Comparison of ENCODE assay signal across 8 mouse cellular contexts in the genomic region with DNA sequence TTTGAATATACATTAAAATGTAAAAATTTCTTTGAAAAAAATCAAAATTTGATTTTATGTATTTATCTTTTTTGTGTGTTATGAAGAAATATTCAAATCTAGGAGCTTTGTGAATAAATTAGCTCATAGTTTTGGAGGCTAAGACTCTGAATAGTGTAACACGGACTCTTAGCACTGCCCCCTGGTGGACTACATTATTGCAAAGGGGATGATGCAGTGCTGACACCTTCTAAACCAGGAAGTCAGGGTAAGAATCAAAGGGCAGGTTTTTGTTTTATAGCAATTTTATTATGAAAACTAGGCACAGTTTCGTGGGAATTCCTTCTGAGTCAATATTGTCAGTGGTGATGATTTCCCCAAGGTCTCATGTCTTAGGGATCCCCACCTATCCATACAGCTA.
DNase-seq lines count a peak whose midpoint lies in the region; ATAC-seq and TF ChIP-seq lines count a peak whose summit lies in the region.
"Had no signal": no experiment of that assay in that cellular context is flagged by ENCODE, and none has a peak within 500 bp of the region (broad histone marks: within the 10 kb centered on the region; RNA-seq: fewer than 3 reads in every experiment).

No protein-coding gene starts in this region.

- H3K4me1 ChIP-seq in intestine, postnatal 0 days (replicated peaks; ENCODE audit: control insufficient read depth, insufficient read depth, low read length), result no peaks in the 10 kb centered on the region
- H3K4me1 ChIP-seq in intestine, embryonic 15.5 days (replicated peaks), result no peaks in the 10 kb centered on the region
- H3K4me1 ChIP-seq: liver, embryonic 15.5 days had no signal

- H3K27ac ChIP-seq in intestine, postnatal 0 days (ENCODE audit: low read depth, low read length), result no peak overlapping the region
- H3K27ac ChIP-seq in intestine, embryonic 15.5 days, result no peak overlapping the region
- H3K27ac ChIP-seq: liver, embryonic 15.5 days had no signal

- ATAC-seq in intestine, postnatal 0 days, result no peak
- ATAC-seq in intestine, embryonic 15.5 days, result no peak

- no peak overlapping the region for H3K4me3 ChIP-seq in intestine, postnatal 0 days (ENCODE audit: low read depth, low read length)
- H3K4me3 ChIP-seq in intestine, embryonic 15.5 days (replicated peaks), result no peak overlapping the region
- H3K4me3 ChIP-seq: liver, embryonic 15.5 days had no signal

- H3K4me2 ChIP-seq in intestine, postnatal 0 days (replicated peaks; ENCODE audit: low read depth), result no peak overlapping the region
- no peak overlapping the region for H3K4me2 ChIP-seq in intestine, embryonic 15.5 days (replicated peaks)
- H3K4me2 ChIP-seq: liver, embryonic 15.5 days had no signal

- WGBS in intestine, postnatal 0 days, result 61% methylated on average over 2 of the region's 2 CpGs
- 79% methylated on average over 2 of the region's 2 CpGs for WGBS in intestine, embryonic 15.5 days

- no peaks in the 10 kb centered on the region for H3K36me3 ChIP-seq in intestine, postnatal 0 days (ENCODE audit: control insufficient read depth, insufficient read depth)
- no peaks in the 10 kb centered on the region for H3K36me3 ChIP-seq in intestine, embryonic 15.5 days
- H3K36me3 ChIP-seq: liver, embryonic 15.5 days had no signal

- peak; percentile 1 for DNase-seq in thymus, postnatal 25 days
- no peak for DNase-seq in thymus, postnatal 0 days (ENCODE audit: low spot score)
- peak; percentile 18 to 25 for DNase-seq in adrenal gland, postnatal 36 days
- peak; percentile 4 for DNase-seq in mesoderm, embryonic 11.5 days (ENCODE audit: low read depth, low spot score)
- DNase-seq in right cerebral cortex, postnatal 4 days, result no peak

- peak; percentile 51 for TF ChIP-seq CTCF in intestine, postnatal 0 days (IDR thresholded peaks at IDR 0.05; ENCODE audit: low read depth)

- H3K9ac ChIP-seq in intestine, postnatal 0 days (ENCODE audit: low read depth, low read length), result no peak overlapping the region
- no peak overlapping the region for H3K9ac ChIP-seq in intestine, embryonic 15.5 days
- H3K9ac ChIP-seq: liver, embryonic 15.5 days had no signal

- no peaks in the 10 kb centered on the region for H3K9me3 ChIP-seq in intestine, postnatal 0 days (ENCODE audit: control insufficient read depth)
- H3K9me3 ChIP-seq in intestine, embryonic 15.5 days, result no peaks in the 10 kb centered on the region
- H3K9me3 ChIP-seq: liver, embryonic 15.5 days had no signal

- H3K27me3 ChIP-seq in intestine, postnatal 0 days (replicated peaks; ENCODE audit: control insufficient read depth, insufficient read depth, low read length), result no peaks in the 10 kb centered on the region
- no peaks in the 10 kb centered on the region for H3K27me3 ChIP-seq in intestine, embryonic 15.5 days (replicated peaks)
- H3K27me3 ChIP-seq: liver, embryonic 15.5 days had no signal

Comparison
In these comparisons a context has a peak if more than half of its experiments do, and no peak if none do; other contexts are left out.
1. DNase-seq: peak in thymus, postnatal 25 days (single experiment), adrenal gland, postnatal 36 days (2 of 2) and mesoderm, embryonic 11.5 days (single experiment); none in thymus, postnatal 0 days (single experiment) and right cerebral cortex, postnatal 4 days (single experiment).